Mouse (Mus musculus) liver, embryonic 12.5 days (tissue): ENCODE data around the gene Tril. TPM values are rescaled to one million over a fixed set of nuclear protein-coding genes. Genes with fewer than 3 reads are reported as not detected.

Experiments used
- ATAC-seq: fragments of 200-750 bp; cut with Nextera tagmentation; 2 replicates; pipeline ENCODE4 v1.8.0; 2017; ENCODE audit warnings: moderate number of reproducible peaks, mild to moderate bottlenecking, moderate library complexity
- H3K27ac ChIP-seq: fragments of 300-500 bp; sonication (generic); 2 replicates; pipeline ENCODE4 v1.5.1; 2016; ENCODE audit warnings: mild to moderate bottlenecking
- H3K27me3 ChIP-seq: fragments of 300-500 bp; sonication (generic); replicated peaks from 2 replicates; pipeline ENCODE4 v1.6.1; 2016; ENCODE audit warnings: mild to moderate bottlenecking, moderate library complexity
- H3K36me3 ChIP-seq: fragments of 300-500 bp; sonication (generic); 2 replicates; pipeline ENCODE4 v1.6.1; 2016; ENCODE audit warnings: mild to moderate bottlenecking, moderate library complexity
- H3K4me1 ChIP-seq: fragments of 300-500 bp; sonication (generic); 2 replicates; pipeline ENCODE4 v1.6.1; 2016
- H3K4me2 ChIP-seq: fragments of 300-500 bp; sonication (generic); 2 replicates; pipeline ENCODE4 v1.6.1; 2016; ENCODE audit warnings: mild to moderate bottlenecking, moderate library complexity
- H3K4me3 ChIP-seq: fragments of 300-500 bp; sonication (generic); 2 replicates; pipeline ENCODE4 v1.5.1; 2016; ENCODE audit warnings: mild to moderate bottlenecking, moderate library complexity
- H3K9ac ChIP-seq: fragments of 300-500 bp; sonication (generic); 2 replicates; pipeline ENCODE4 v1.6.1; 2016; ENCODE audit warnings: mild to moderate bottlenecking, moderate library complexity
- H3K9me3 ChIP-seq: fragments of 300-500 bp; sonication (generic); replicated peaks from 2 replicates; pipeline ENCODE4 v1.6.1; 2016; ENCODE audit warnings: mild to moderate bottlenecking, moderate library complexity
- WGBS: fragments of 180-500 bp; shearing (Covaris S2); methylation state at CpG from one replicate; pipeline ENCODE4 v1.1.7; 2016; ENCODE audit not compliant: insufficient replicate concordance; 5-methylcytosine and 5-hydroxymethylcytosine counted together
- polyA plus RNA-seq: library from polyadenylated mRNA; unstranded; fragments of >200 nt; fragmentation: Nextera tagmentation; extraction: Ambion mirVana; gene quantifications from 2 replicates; pipeline ENCODE4 v1.2.1, GENCODE M21; 2016

Tril gene
- polyA plus RNA-seq, 1 experiment from 2014 or later: 1.5 TPM

GRCm38 (mm10) chr6:53803551-53803950 lies 17.1 kb downstream of the Tril start:
- Histone ChIP-seq H3K27ac (no peak overlapping the region), H3K4me3 (no peak overlapping the region), H3K9ac (no peak overlapping the region), H3K27me3 (peaks cover 5% of the 10 kb centered on the region), H3K36me3 (no peaks in the 10 kb centered on the region), H3K9me3 (no peaks in the 10 kb centered on the region), H3K4me2 (no peak overlapping the region), H3K4me1 (no peaks in the 10 kb centered on the region)
- no peak for ATAC-seq
- WGBS: 73% methylated on average over 4 of the region's 4 CpGs

GRCm38 (mm10) chr6:53801893-53802286 lies 18.7 kb downstream of the Tril start:
- H3K4me2 ChIP-seq: no peak overlapping the region
- H3K9ac ChIP-seq: no peak overlapping the region
- no peaks in the 10 kb centered on the region for H3K4me1 ChIP-seq
- no peak for ATAC-seq
- 56% methylated on average over 5 of the region's 5 CpGs for WGBS
- no peak overlapping the region for H3K4me3 ChIP-seq
- H3K36me3 ChIP-seq: no peaks in the 10 kb centered on the region
- H3K9me3 ChIP-seq: no peaks in the 10 kb centered on the region
- H3K27me3 ChIP-seq: peaks cover 13% of the 10 kb centered on the region
- no peak overlapping the region for H3K27ac ChIP-seq

GRCm38 (mm10) chr6:53801269-53801892 lies 19.2 kb downstream of the Tril start:
- Histone ChIP-seq H3K36me3 (no peaks in the 10 kb centered on the region), H3K4me1 (no peaks in the 10 kb centered on the region), H3K4me2 (no peak overlapping the region), H3K27ac (no peak overlapping the region), H3K4me3 (no peak overlapping the region), H3K27me3 (peaks cover 13% of the 10 kb centered on the region), H3K9ac (no peak overlapping the region), H3K9me3 (no peaks in the 10 kb centered on the region)
- no peak for ATAC-seq
- 46% methylated on average over 4 of the region's 4 CpGs for WGBS

GRCm38 (mm10) chr6:53798865-53799264 lies 21.8 kb downstream of the Tril start:
- Histone ChIP-seq H3K4me1 (no peaks in the 10 kb centered on the region), H3K27me3 (peaks cover 31% of the 10 kb centered on the region), H3K36me3 (no peaks in the 10 kb centered on the region), H3K9me3 (no peaks in the 10 kb centered on the region), H3K27ac (no peak overlapping the region), H3K9ac (no peak overlapping the region), H3K4me3 (no peak overlapping the region), H3K4me2 (no peak overlapping the region)
- 64% methylated on average over 3 of the region's 3 CpGs for WGBS
- no peak for ATAC-seq

- WGBS: 63% methylated on average over 3 of the region's 3 CpGs
- Histone ChIP-seq H3K4me1 (no peaks in the 10 kb centered on the region), H3K27me3 (peaks cover 31% of the 10 kb centered on the region), H3K9me3 (no peaks in the 10 kb centered on the region), H3K9ac (no peak overlapping the region), H3K27ac (no peak overlapping the region), H3K4me3 (no peak overlapping the region), H3K4me2 (no peak overlapping the region), H3K36me3 (no peaks in the 10 kb centered on the region)
- no peak for ATAC-seq
These were observed 23.8 kb downstream of the Tril start for GRCm38 (mm10) chr6:53796835-53797234.

- H3K9ac ChIP-seq: no peak overlapping the region
- no peak for ATAC-seq
- no peak overlapping the region for H3K4me3 ChIP-seq
- peaks cover 31% of the 10 kb centered on the region for H3K27me3 ChIP-seq
- H3K27ac ChIP-seq: no peak overlapping the region
- no peaks in the 10 kb centered on the region for H3K4me1 ChIP-seq
- no peak overlapping the region for H3K4me2 ChIP-seq
- no peaks in the 10 kb centered on the region for H3K9me3 ChIP-seq
- H3K36me3 ChIP-seq: no peaks in the 10 kb centered on the region
- 20% methylated on average over 5 of the region's 5 CpGs for WGBS
These were observed 24.8 kb downstream of the Tril start for GRCm38 (mm10) chr6:53795788-53796187.

GRCm38 (mm10) chr6:53795078-53795477 lies 25.6 kb downstream of the Tril start:
- Histone ChIP-seq H3K27me3 (peaks cover 31% of the 10 kb centered on the region), H3K9me3 (no peaks in the 10 kb centered on the region), H3K9ac (no peak overlapping the region), H3K36me3 (no peaks in the 10 kb centered on the region), H3K27ac (no peak overlapping the region), H3K4me3 (no peak overlapping the region), H3K4me2 (no peak overlapping the region), H3K4me1 (no peaks in the 10 kb centered on the region)
- ATAC-seq: no peak
- WGBS: 34% methylated on average over 11 of the region's 11 CpGs

- Histone ChIP-seq H3K4me2 (no peak overlapping the region), H3K27me3 (peaks cover 29% of the 10 kb centered on the region), H3K27ac (no peak overlapping the region), H3K9ac (no peak overlapping the region), H3K9me3 (no peaks in the 10 kb centered on the region), H3K4me1 (no peaks in the 10 kb centered on the region), H3K36me3 (no peaks in the 10 kb centered on the region), H3K4me3 (no peak overlapping the region)
- WGBS: 10% methylated on average over 17 of the region's 17 CpGs
- ATAC-seq: no peak
These were observed 26.2 kb downstream of the Tril start for GRCm38 (mm10) chr6:53794323-53794971.

- no peaks in the 10 kb centered on the region for H3K36me3 ChIP-seq
- H3K9ac ChIP-seq: no peak overlapping the region
- no peak overlapping the region for H3K4me2 ChIP-seq
- no peak for ATAC-seq
- H3K4me1 ChIP-seq: no peaks in the 10 kb centered on the region
- no peak overlapping the region for H3K27ac ChIP-seq
- H3K9me3 ChIP-seq: no peaks in the 10 kb centered on the region
- 38% methylated on average over 16 of the region's 16 CpGs for WGBS
- no peaks in the 10 kb centered on the region for H3K27me3 ChIP-seq
- H3K4me3 ChIP-seq: no peak overlapping the region
These were observed 37.6 kb downstream of the Tril start for GRCm38 (mm10) chr6:53782880-53783539.

- Histone ChIP-seq H3K4me1 (no peaks in the 10 kb centered on the region), H3K4me2 (no peak overlapping the region), H3K36me3 (no peaks in the 10 kb centered on the region), H3K4me3 (no peak overlapping the region), H3K9ac (no peak overlapping the region), H3K9me3 (no peaks in the 10 kb centered on the region), H3K27me3 (no peaks in the 10 kb centered on the region), H3K27ac (no peak overlapping the region)
- 73% methylated on average over 5 of the region's 5 CpGs for WGBS
- ATAC-seq: no peak
These were observed 38.4 kb downstream of the Tril start for GRCm38 (mm10) chr6:53782273-53782672.

GRCm38 (mm10) chr6:53781171-53781570 lies 39.5 kb downstream of the Tril start:
- Histone ChIP-seq H3K27me3 (no peaks in the 10 kb centered on the region), H3K9me3 (no peaks in the 10 kb centered on the region), H3K36me3 (no peaks in the 10 kb centered on the region), H3K4me3 (no peak overlapping the region), H3K4me1 (no peaks in the 10 kb centered on the region), H3K9ac (no peak overlapping the region), H3K4me2 (no peak overlapping the region), H3K27ac (no peak overlapping the region)
- no peak for ATAC-seq
- WGBS: 14% methylated on average over 4 of the region's 4 CpGs

- 78% methylated on average over 5 of the region's 5 CpGs for WGBS
- no peak for ATAC-seq
- Histone ChIP-seq H3K9me3 (no peaks in the 10 kb centered on the region), H3K9ac (no peak overlapping the region), H3K27ac (no peak overlapping the region), H3K36me3 (no peaks in the 10 kb centered on the region), H3K4me3 (no peak overlapping the region), H3K27me3 (no peaks in the 10 kb centered on the region), H3K4me1 (no peaks in the 10 kb centered on the region), H3K4me2 (no peak overlapping the region)
These were observed 40.6 kb downstream of the Tril start for GRCm38 (mm10) chr6:53780008-53780407.
